Mouse (Mus musculus): ENCODE data around the gene Tmem164. TPM values are rescaled to one million over a fixed set of nuclear protein-coding genes. Genes with fewer than 3 reads are reported as not detected.

Gene Tmem164
- total RNA-seq, 2 experiments from 2014 or later: 27.5 to 28.4 TPM

- Histone ChIP-seq H3K4me3 (no peak overlapping the region), H3K27ac (no peak overlapping the region)
- no peak for DNase-seq (ENCODE audit: extremely low spot score in 1 of 2, low spot score in 2 of 2)
- TF ChIP-seq CTCF (IDR thresholded peaks at IDR 0.05): no peak
- intact Hi-C loops (cut with DNase I): loop anchor here (5.0 kb wide), 1 partner anchor 71 kb away; no protein-coding TSS in a partner anchor
Measured at GRCm38 (mm10) chrX:142678499-142679474, 2.4 kb upstream of the Tmem164 start.

GRCm38 (mm10) chrX:142679502-142680250 is 1.5 kb upstream of the Tmem164 start:
- no peak for DNase-seq (ENCODE audit: extremely low spot score in 1 of 2, low spot score in 2 of 2)
- Histone ChIP-seq H3K27ac (no peak overlapping the region), H3K4me3 (no peak overlapping the region; the same call in 1 of the 2 replicates)
- no peak for TF ChIP-seq CTCF (IDR thresholded peaks at IDR 0.05)
- intact Hi-C loops (cut with DNase I): loop anchor here (5.0 to 10.0 kb wide), 4 partner anchors 72 to 285 kb away; partner anchors contain the start of gene Acsl4

- 0 out of 2 replicates have a peak overlapping the region, but pooled peaks have one; percentile 57 for H3K27ac ChIP-seq
- no peak for TF ChIP-seq CTCF (IDR thresholded peaks at IDR 0.05)
- H3K4me3 ChIP-seq: peak overlapping the region; percentile 39
- intact Hi-C loops (cut with DNase I): loop anchor here (5.0 to 10.0 kb wide), 3 partner anchors 124 to 286 kb away; partner anchors contain the start of gene Acsl4
- peak in 1 of 2 experiments; percentile 14 for DNase-seq (ENCODE audit: extremely low spot score in 1 of 2, low spot score in 2 of 2)
Measured at GRCm38 (mm10) chrX:142680391-142681055, 683 bp upstream of the Tmem164 start.

- intact Hi-C loops (cut with DNase I): loop anchor here (5.0 to 10.0 kb wide), 3 partner anchors 123 to 287 kb away; partner anchors contain the start of gene Acsl4
- Histone ChIP-seq H3K27ac (peak overlapping the region; percentile 75), H3K4me3 (peak overlapping the region; percentile 53)
- no peak for TF ChIP-seq CTCF (IDR thresholded peaks at IDR 0.05)
- no peak for DNase-seq (ENCODE audit: extremely low spot score in 1 of 2, low spot score in 2 of 2)
Measured at GRCm38 (mm10) chrX:142681616-142682141, 473 bp downstream of the Tmem164 start.

- DNase-seq (ENCODE audit: extremely low spot score in 1 of 2, low spot score in 2 of 2): peak in 1 of 2 experiments; percentile 19
- TF ChIP-seq CTCF (IDR thresholded peaks at IDR 0.05): no peak
- H3K27ac ChIP-seq: peak overlapping the region; percentile 28; the same call in 1 of the 2 replicates
- intact Hi-C loops (cut with DNase I): loop anchor here (5.0 to 10.0 kb wide), 3 partner anchors 123 to 287 kb away; partner anchors contain the start of gene Acsl4
- peak overlapping the region; percentile 53 for H3K4me3 ChIP-seq
Measured at GRCm38 (mm10) chrX:142682176-142682820, 1.1 kb downstream of the Tmem164 start.

GRCm38 (mm10) chrX:142682990-142683389 is 1.8 kb downstream of the Tmem164 start:
- no peak for DNase-seq (ENCODE audit: extremely low spot score in 1 of 2, low spot score in 2 of 2)
- intact Hi-C loops (cut with DNase I): loop anchor here (5.0 to 10.0 kb wide), 3 partner anchors 122 to 288 kb away; partner anchors contain the start of gene Acsl4
- H3K4me3 ChIP-seq: peak overlapping the region; percentile 53; the same call in 1 of the 2 replicates
- no peak for TF ChIP-seq CTCF (IDR thresholded peaks at IDR 0.05)
- no peak overlapping the region for H3K27ac ChIP-seq

- no peak for TF ChIP-seq CTCF (IDR thresholded peaks at IDR 0.05)
- no peak overlapping the region for H3K27ac ChIP-seq
- H3K4me3 ChIP-seq: no peak overlapping the region
- intact Hi-C loops (cut with DNase I): loop anchor here (5.0 to 10.0 kb wide), 3 partner anchors 120 to 290 kb away; partner anchors contain the start of gene Acsl4
- no peak for DNase-seq (ENCODE audit: extremely low spot score in 1 of 2, low spot score in 2 of 2)
Measured at GRCm38 (mm10) chrX:142684674-142685073, 3.5 kb downstream of the Tmem164 start.

GRCm38 (mm10) chrX:142685676-142686075 is 4.5 kb downstream of the Tmem164 start:
- no peak for DNase-seq (ENCODE audit: extremely low spot score in 1 of 2, low spot score in 2 of 2)
- Histone ChIP-seq H3K4me3 (no peak overlapping the region), H3K27ac (no peak overlapping the region)
- intact Hi-C loops (cut with DNase I): loop anchor here (10.0 kb wide), 2 partner anchors 119 to 291 kb away; partner anchors contain the start of gene Acsl4
- TF ChIP-seq CTCF (IDR thresholded peaks at IDR 0.05): no peak

- no peak for TF ChIP-seq CTCF (IDR thresholded peaks at IDR 0.05)
- no peak overlapping the region for H3K27ac ChIP-seq
- no peak for DNase-seq (ENCODE audit: extremely low spot score in 1 of 2, low spot score in 2 of 2)
- H3K4me3 ChIP-seq: no peak overlapping the region
- intact Hi-C loops (cut with DNase I): loop anchor here (10.0 kb wide), 2 partner anchors 116 to 294 kb away; partner anchors contain the start of gene Acsl4
Measured at GRCm38 (mm10) chrX:142688509-142688908, 7.3 kb downstream of the Tmem164 start.

GRCm38 (mm10) chrX:142693256-142693655 is 12.1 kb downstream of the Tmem164 start:
- TF ChIP-seq CTCF (IDR thresholded peaks at IDR 0.05): no peak
- intact Hi-C loops (cut with DNase I): loop anchor here (10.0 kb wide), 1 partner anchor 352 kb away; no protein-coding TSS in a partner anchor
- no peak overlapping the region for H3K27ac ChIP-seq

More at GRCm38 (mm10) chrX:142693256-142693655, 12.1 kb downstream of the Tmem164 start:
- DNase-seq (ENCODE audit: extremely low spot score in 1 of 2, low spot score in 2 of 2): no peak
- no peak overlapping the region for H3K4me3 ChIP-seq
